Mouse (Mus musculus): ENCODE measurements around the gene Grin3a. TPM values are rescaled to one million over a fixed set of nuclear protein-coding genes. Genes with fewer than 3 reads are reported as not detected.
"Not testable (repeated sequence)": the region's sequence is repeated elsewhere in the genome, so short reads cannot be mapped to it uniquely, and the experiment has no call there.

The Grin3a gene
- polyA plus RNA-seq, 1 experiment from 2014 or later = 2.1 TPM

GRCm38 (mm10) chr4:49626973-49627372 is 218.6 kb downstream of the Grin3a start:
- H3K9me3 ChIP-seq (ENCODE audit: control insufficient read depth, low read depth, low read length) = no peaks in the 10 kb centered on the region
- no peak overlapping the region for H3K4me3 ChIP-seq (ENCODE audit: low read depth, low read length)
- no peak overlapping the region for H3K4me2 ChIP-seq (replicated peaks; ENCODE audit: low read depth, low read length)
- H3K4me1 ChIP-seq (ENCODE audit: control insufficient read depth, insufficient read depth, low read length) = no peaks in the 10 kb centered on the region
- no peaks in the 10 kb centered on the region for H3K27me3 ChIP-seq (ENCODE audit: control insufficient read depth, insufficient read depth, low read length)
- H3K9ac ChIP-seq (replicated peaks; ENCODE audit: low read depth, low read length) = no peak overlapping the region
- no peaks in the 10 kb centered on the region for H3K36me3 ChIP-seq (ENCODE audit: control insufficient read depth, insufficient read depth, low read length)
- under 1% methylated on average over 3 of the region's 3 CpGs for WGBS
- no peak overlapping the region for H3K27ac ChIP-seq (ENCODE audit: low read length)
- ATAC-seq (ENCODE audit: insufficient number of reproducible peaks, insufficient read depth, low FRiP score, low read depth) = no peak

- not testable (repeated sequence) for H3K4me2 ChIP-seq (replicated peaks; ENCODE audit: low read depth, low read length); H3K36me3 ChIP-seq (ENCODE audit: control insufficient read depth, insufficient read depth, low read length); H3K9me3 ChIP-seq (ENCODE audit: control insufficient read depth, low read depth, low read length); H3K4me1 ChIP-seq (ENCODE audit: control insufficient read depth, insufficient read depth, low read length); H3K27me3 ChIP-seq (ENCODE audit: control insufficient read depth, insufficient read depth, low read length); H3K27ac ChIP-seq (ENCODE audit: low read length); H3K9ac ChIP-seq (replicated peaks; ENCODE audit: low read depth, low read length); H3K4me3 ChIP-seq (ENCODE audit: low read depth, low read length); ATAC-seq (ENCODE audit: insufficient number of reproducible peaks, insufficient read depth, low FRiP score, low read depth)
- 86% methylated on average over 4 of the region's 4 CpGs for WGBS
Observed at GRCm38 (mm10) chr4:49624969-49625368, 220.6 kb downstream of the Grin3a start.

GRCm38 (mm10) chr4:49623916-49624315 is 221.6 kb downstream of the Grin3a start:
- H3K27me3 ChIP-seq (ENCODE audit: control insufficient read depth, insufficient read depth, low read length) = no peaks in the 10 kb centered on the region
- WGBS = 79% methylated on average over 4 of the region's 4 CpGs
- no peaks in the 10 kb centered on the region for H3K36me3 ChIP-seq (ENCODE audit: control insufficient read depth, insufficient read depth, low read length)
- H3K9me3 ChIP-seq (ENCODE audit: control insufficient read depth, low read depth, low read length) = no peaks in the 10 kb centered on the region
- no peak overlapping the region for H3K4me2 ChIP-seq (replicated peaks; ENCODE audit: low read depth, low read length)
- no peak overlapping the region for H3K9ac ChIP-seq (replicated peaks; ENCODE audit: low read depth, low read length)
- no peak overlapping the region for H3K4me3 ChIP-seq (ENCODE audit: low read depth, low read length)
- H3K27ac ChIP-seq (ENCODE audit: low read length) = no peak overlapping the region
- H3K4me1 ChIP-seq (ENCODE audit: control insufficient read depth, insufficient read depth, low read length) = no peaks in the 10 kb centered on the region
- ATAC-seq (ENCODE audit: insufficient number of reproducible peaks, insufficient read depth, low FRiP score, low read depth) = no peak

- Histone ChIP-seq H3K9ac (replicated peaks; ENCODE audit: low read depth, low read length) (no peak overlapping the region), H3K36me3 (ENCODE audit: control insufficient read depth, insufficient read depth, low read length) (no peaks in the 10 kb centered on the region), H3K27ac (ENCODE audit: low read length) (no peak overlapping the region), H3K4me2 (replicated peaks; ENCODE audit: low read depth, low read length) (no peak overlapping the region), H3K4me1 (ENCODE audit: control insufficient read depth, insufficient read depth, low read length) (no peaks in the 10 kb centered on the region), H3K4me3 (ENCODE audit: low read depth, low read length) (no peak overlapping the region), H3K9me3 (ENCODE audit: control insufficient read depth, low read depth, low read length) (no peaks in the 10 kb centered on the region), H3K27me3 (ENCODE audit: control insufficient read depth, insufficient read depth, low read length) (no peaks in the 10 kb centered on the region)
- ATAC-seq (ENCODE audit: insufficient number of reproducible peaks, insufficient read depth, low FRiP score, low read depth) = peak; percentile 79; the same call in 1 of the 2 replicates
- WGBS = 50% methylated on average over 2 of the region's 2 CpGs
Observed at GRCm38 (mm10) chr4:49622272-49622671, 223.3 kb downstream of the Grin3a start.

- not testable (repeated sequence) for H3K4me1 ChIP-seq (ENCODE audit: control insufficient read depth, insufficient read depth, low read length); H3K9me3 ChIP-seq (ENCODE audit: control insufficient read depth, low read depth, low read length); H3K27ac ChIP-seq (ENCODE audit: low read length); H3K4me2 ChIP-seq (replicated peaks; ENCODE audit: low read depth, low read length); ATAC-seq (ENCODE audit: insufficient number of reproducible peaks, insufficient read depth, low FRiP score, low read depth); H3K4me3 ChIP-seq (ENCODE audit: low read depth, low read length); H3K9ac ChIP-seq (replicated peaks; ENCODE audit: low read depth, low read length); H3K27me3 ChIP-seq (ENCODE audit: control insufficient read depth, insufficient read depth, low read length); H3K36me3 ChIP-seq (ENCODE audit: control insufficient read depth, insufficient read depth, low read length)
- WGBS = 92% methylated on average over 7 of the region's 7 CpGs
Observed at GRCm38 (mm10) chr4:49619861-49620260, 225.7 kb downstream of the Grin3a start.

- H3K9me3 ChIP-seq (ENCODE audit: control insufficient read depth, low read depth, low read length) = no peaks in the 10 kb centered on the region
- WGBS = 93% methylated on average over 10 of the region's 10 CpGs
- no peak overlapping the region for H3K4me2 ChIP-seq (replicated peaks; ENCODE audit: low read depth, low read length)
- no peak overlapping the region for H3K4me3 ChIP-seq (ENCODE audit: low read depth, low read length)
- ATAC-seq (ENCODE audit: insufficient number of reproducible peaks, insufficient read depth, low FRiP score, low read depth) = no peak
- no peak overlapping the region for H3K27ac ChIP-seq (ENCODE audit: low read length)
- no peak overlapping the region for H3K9ac ChIP-seq (replicated peaks; ENCODE audit: low read depth, low read length)
- no peaks in the 10 kb centered on the region for H3K4me1 ChIP-seq (ENCODE audit: control insufficient read depth, insufficient read depth, low read length)
- H3K27me3 ChIP-seq (ENCODE audit: control insufficient read depth, insufficient read depth, low read length) = no peaks in the 10 kb centered on the region
- no peaks in the 10 kb centered on the region for H3K36me3 ChIP-seq (ENCODE audit: control insufficient read depth, insufficient read depth, low read length)
Observed at GRCm38 (mm10) chr4:49616924-49617323, 228.6 kb downstream of the Grin3a start.

Other genes with a start within 250 kb of the Grin3a start
- 29.6 and 30.1 TPM in 2 replicates for gene Tmem246, start 247.9 kb downstream of the Grin3a start, polyA plus RNA-seq (2014; fragmentation: Nextera tagmentation; extraction: Ambion mirVana)
- 48.6 and 59.6 TPM in 2 replicates for gene Rnf20, start 213.7 kb downstream of the Grin3a start, polyA plus RNA-seq (2014; fragmentation: Nextera tagmentation; extraction: Ambion mirVana)
- gene Ppp3r2, start 163.7 kb downstream of the Grin3a start, polyA plus RNA-seq (2014; fragmentation: Nextera tagmentation; extraction: Ambion mirVana) = 0.13 TPM in 1 of 2 replicates, not detected in the other

All from stomach, embryonic 14.5 days (tissue).